Mouse (Mus musculus) kidney, postnatal 36 days (tissue): ENCODE data around the gene Kantr.

ENCODE experiments used
- DNase-seq, 2 experiments: peaks; one replicate each; pipeline ENCODE4 v3.0.0; 2021 to 2022; ENCODE audit warnings: mixed read lengths in 2 of 2

The Kantr gene

GRCm38 (mm10) chrX:152279384-152279783 is 47.9 kb downstream of the Kantr start:
- DNase-seq = no peak

- DNase-seq = no peak
These were observed 56.1 kb downstream of the Kantr start for GRCm38 (mm10) chrX:152271189-152271588.
